Mouse (Mus musculus) cerebral cortex, adult 2 months (tissue): Measurements from ENCODE around the gene Lmln.

Experiments used
- WGBS: fragments of 180-500 bp; shearing (Covaris S2); methylation state at CpG from one replicate; pipeline ENCODE4 v1.1.7; 2018; 5-methylcytosine and 5-hydroxymethylcytosine counted together

Gene Lmln

GRCm38 (mm10) chr16:33062024-33062681 is at the start of gene Lmln:
Lmln (plus strand) TSS chr16:33062521.
- WGBS: under 1% methylated on average over 64 of the region's 64 CpGs

- WGBS: 93% methylated on average over 5 of the region's 5 CpGs
Observed at GRCm38 (mm10) chr16:33013801-33014200, 48.5 kb upstream of the Lmln start.

GRCm38 (mm10) chr16:33014921-33015320 is 47.4 kb upstream of the Lmln start:
- WGBS: 84% methylated on average over 1 of the region's 1 CpGs

- 90% methylated on average over 3 of the region's 3 CpGs for WGBS
Observed at GRCm38 (mm10) chr16:33015396-33015907, 46.9 kb upstream of the Lmln start.

GRCm38 (mm10) chr16:33015986-33016385 is 46.3 kb upstream of the Lmln start:
- 86% methylated on average over 2 of the region's 2 CpGs for WGBS

GRCm38 (mm10) chr16:33017677-33018349 is 44.5 kb upstream of the Lmln start:
- WGBS: 59% methylated on average over 5 of the region's 5 CpGs

GRCm38 (mm10) chr16:33019117-33019770 is 43.1 kb upstream of the Lmln start:
- 77% methylated on average over 21 of the region's 21 CpGs for WGBS

- 79% methylated on average over 3 of the region's 3 CpGs for WGBS
Observed at GRCm38 (mm10) chr16:33021381-33021780, 40.9 kb upstream of the Lmln start.

GRCm38 (mm10) chr16:33023750-33024149 is 38.6 kb upstream of the Lmln start:
- 6% methylated on average over 4 of the region's 4 CpGs for WGBS

- 43% methylated on average over 8 of the region's 8 CpGs for WGBS
Observed at GRCm38 (mm10) chr16:33024456-33025104, 37.7 kb upstream of the Lmln start.

- 52% methylated on average over 7 of the region's 7 CpGs for WGBS
Observed at GRCm38 (mm10) chr16:33026357-33026756, 36.0 kb upstream of the Lmln start.

- 84% methylated on average over 4 of the region's 4 CpGs for WGBS
Observed at GRCm38 (mm10) chr16:33036006-33036405, 26.3 kb upstream of the Lmln start.

- WGBS: 90% methylated on average over 1 of the region's 1 CpGs
Observed at GRCm38 (mm10) chr16:33042682-33043081, 19.6 kb upstream of the Lmln start.

GRCm38 (mm10) chr16:33043268-33043667 is 19.1 kb upstream of the Lmln start:
- WGBS: 76% methylated on average over 2 of the region's 2 CpGs

GRCm38 (mm10) chr16:33048004-33048403 is 14.3 kb upstream of the Lmln start:
- WGBS: 97% methylated on average over 1 of the region's 1 CpGs

GRCm38 (mm10) chr16:33048686-33049085 is 13.6 kb upstream of the Lmln start:
- WGBS: 86% methylated on average over 2 of the region's 2 CpGs

GRCm38 (mm10) chr16:33049809-33050208 is 12.5 kb upstream of the Lmln start:
- 90% methylated on average over 16 of the region's 16 CpGs for WGBS

- WGBS: 76% methylated on average over 5 of the region's 5 CpGs
Observed at GRCm38 (mm10) chr16:33053141-33053540, 9.2 kb upstream of the Lmln start.

- WGBS: 85% methylated on average over 2 of the region's 2 CpGs
Observed at GRCm38 (mm10) chr16:33054927-33055326, 7.4 kb upstream of the Lmln start.

GRCm38 (mm10) chr16:33055655-33056054 is 6.7 kb upstream of the Lmln start:
- 12% methylated on average over 10 of the region's 10 CpGs for WGBS

GRCm38 (mm10) chr16:33056095-33056785 is 6.1 kb upstream of the Lmln start, which contains the start of the genes Iqcg and Rpl35a:
Iqcg (minus strand) TSS chr16:33056218.
Rpl35a (plus strand) TSS chr16:33056453.
- under 1% methylated on average over 47 of the region's 47 CpGs for WGBS
